Mouse (Mus musculus): ENCODE results near the gene B230217C12Rik. TPM values are rescaled to one million over a fixed set of nuclear protein-coding genes. Genes with fewer than 3 reads are reported as not detected.

The B230217C12Rik gene
- polyA plus RNA-seq, 1 experiment from 2014 or later = 5.5 TPM

DNA sequence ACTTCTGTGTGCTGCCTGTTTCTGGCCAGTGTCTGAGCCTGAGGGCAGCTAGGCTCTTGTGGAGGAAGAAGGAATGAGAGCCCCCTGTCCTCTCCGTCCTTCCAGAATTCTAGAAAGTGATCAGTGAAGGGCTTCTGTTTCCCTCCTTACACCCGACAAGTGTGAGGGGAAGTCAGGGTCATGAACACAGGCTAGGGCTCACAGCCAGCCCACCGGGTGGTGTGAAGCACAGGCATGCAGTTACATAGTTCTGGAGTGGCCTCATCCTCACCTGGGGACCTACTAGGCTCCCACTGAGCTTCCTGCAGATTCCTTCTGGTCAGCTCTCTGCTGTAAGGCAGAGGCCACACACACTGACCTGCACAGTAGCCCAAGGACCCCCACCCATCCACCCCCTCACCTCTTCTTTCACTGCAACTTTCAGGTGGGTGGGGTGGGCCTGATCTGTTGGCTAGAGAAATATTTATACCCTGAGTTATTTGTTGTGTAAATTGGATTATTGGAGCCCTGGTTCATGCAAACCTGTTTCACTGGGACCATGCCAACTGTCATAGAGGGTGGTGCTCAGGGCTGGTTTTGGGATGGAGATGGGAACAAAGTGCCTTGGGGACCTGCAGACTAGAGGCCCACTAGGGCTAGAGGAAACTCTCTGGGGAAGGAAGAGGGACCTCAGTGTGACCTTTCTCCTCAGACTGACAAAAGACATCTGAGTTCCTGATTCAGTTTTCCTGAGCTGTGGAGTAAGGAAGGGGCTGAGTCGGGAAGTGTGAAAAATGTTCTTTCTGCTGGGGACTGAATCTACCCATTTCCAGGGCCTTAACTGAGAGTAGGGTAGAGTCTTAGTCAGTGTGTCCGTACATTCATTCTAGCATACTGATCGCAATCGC is 31.1 kb upstream of the B230217C12Rik start:
- Histone ChIP-seq H3K4me3 (ENCODE audit: control insufficient read depth in 1 of 2, insufficient read depth in 1 of 2, low read depth in 1 of 2, low read length in 2 of 2) (no peak overlapping the region), H3K4me1 (ENCODE audit: control insufficient read depth in 2 of 2, insufficient read depth in 2 of 2, low read length in 2 of 2) (peaks cover 71 to 93% of the 10 kb centered on the region in 2 experiments), H3K36me3 (ENCODE audit: control insufficient read depth, insufficient read depth, low read length) (peaks cover 41% of the 10 kb centered on the region), H3K4me2 (ENCODE audit: low read length) (peak overlapping the region; percentile 3; the same call in 1 of the 2 replicates), H3K27me3 (ENCODE audit: control insufficient read depth, insufficient read depth, low read length) (no peaks in the 10 kb centered on the region), H3K9me3 (ENCODE audit: control insufficient read depth, low read length) (no peaks in the 10 kb centered on the region), H3K9ac (ENCODE audit: low read length) (peak overlapping the region; percentile 7), H3K27ac (replicated peaks in 1 of 2; ENCODE audit: control insufficient read depth in 1 of 2, insufficient read depth in 1 of 2, low read depth in 2 of 2, low read length in 2 of 2) (peak overlapping the region; percentile 47 to 69)
- ATAC-seq (ENCODE audit: insufficient number of reproducible peaks, insufficient read depth, low FRiP score, low read depth) = no peak
- WGBS = 47% methylated on average over 7 of the region's 7 CpGs

DNA sequence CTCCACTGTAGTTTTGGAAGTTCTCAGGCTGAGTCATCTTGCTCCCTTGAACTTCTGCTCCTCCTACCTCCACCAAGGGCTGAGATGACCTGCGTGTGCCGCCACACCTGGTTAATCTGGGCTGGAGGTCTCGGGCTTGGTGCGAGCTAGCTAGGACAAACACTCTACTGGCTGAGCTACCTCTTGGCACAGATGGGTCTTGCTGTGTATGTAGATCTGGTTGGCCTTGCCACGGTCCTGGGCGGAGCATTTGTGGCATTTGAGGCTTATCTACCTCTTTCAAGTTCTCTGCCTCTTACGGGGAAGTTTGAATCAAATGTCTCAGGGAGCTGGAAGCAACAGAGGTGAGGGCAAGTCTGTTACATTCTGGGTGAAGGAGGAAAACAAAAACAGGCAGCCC is 30.2 kb upstream of the B230217C12Rik start:
- no peaks in the 10 kb centered on the region for H3K27me3 ChIP-seq (ENCODE audit: control insufficient read depth, insufficient read depth, low read length)
- ATAC-seq (ENCODE audit: insufficient number of reproducible peaks, insufficient read depth, low FRiP score, low read depth) = no peak
- WGBS = 55% methylated on average over 7 of the region's 7 CpGs
- no peaks in the 10 kb centered on the region for H3K9me3 ChIP-seq (ENCODE audit: control insufficient read depth, low read length)
- H3K9ac ChIP-seq (ENCODE audit: low read length) = no peak overlapping the region
- peaks cover 49% of the 10 kb centered on the region for H3K36me3 ChIP-seq (ENCODE audit: control insufficient read depth, insufficient read depth, low read length)
- no peak overlapping the region for H3K4me2 ChIP-seq (ENCODE audit: low read length)
- peaks cover 66 to 90% of the 10 kb centered on the region in 2 experiments for H3K4me1 ChIP-seq (ENCODE audit: control insufficient read depth in 2 of 2, insufficient read depth in 2 of 2, low read length in 2 of 2)
- H3K4me3 ChIP-seq (ENCODE audit: control insufficient read depth in 1 of 2, insufficient read depth in 1 of 2, low read depth in 1 of 2, low read length in 2 of 2) = no peak overlapping the region
- H3K27ac ChIP-seq (replicated peaks in 1 of 2; ENCODE audit: control insufficient read depth in 1 of 2, insufficient read depth in 1 of 2, low read depth in 2 of 2, low read length in 2 of 2) = no peak overlapping the region

DNA sequence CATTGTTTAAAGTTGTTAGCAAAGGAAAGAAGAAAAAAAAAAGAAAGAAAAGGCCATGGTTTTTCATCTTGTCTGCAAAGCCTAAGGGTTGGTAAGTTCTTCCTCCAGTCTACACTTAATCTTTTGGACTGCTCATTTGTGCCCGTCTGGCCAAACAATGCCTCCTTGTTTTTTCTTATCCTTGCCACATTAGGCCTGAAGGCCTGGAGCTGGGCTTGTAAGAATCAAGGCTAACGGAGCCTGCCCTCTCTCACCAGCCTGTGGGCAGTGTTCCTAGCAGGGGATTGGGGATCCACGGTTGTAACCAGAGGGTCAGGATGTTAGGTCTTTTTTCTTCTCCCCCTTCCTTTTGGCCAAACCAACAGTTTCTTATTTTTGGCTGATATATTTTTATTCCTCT is 29.6 kb upstream of the B230217C12Rik start:
- ATAC-seq (ENCODE audit: insufficient number of reproducible peaks, insufficient read depth, low FRiP score, low read depth) = no peak
- Histone ChIP-seq H3K36me3 (ENCODE audit: control insufficient read depth, insufficient read depth, low read length) (peaks cover 56% of the 10 kb centered on the region), H3K4me3 (ENCODE audit: control insufficient read depth in 1 of 2, insufficient read depth in 1 of 2, low read depth in 1 of 2, low read length in 2 of 2) (no peak overlapping the region), H3K27me3 (ENCODE audit: control insufficient read depth, insufficient read depth, low read length) (no peaks in the 10 kb centered on the region), H3K27ac (replicated peaks in 1 of 2; ENCODE audit: control insufficient read depth in 1 of 2, insufficient read depth in 1 of 2, low read depth in 2 of 2, low read length in 2 of 2) (no peak overlapping the region), H3K9ac (ENCODE audit: low read length) (no peak overlapping the region), H3K9me3 (ENCODE audit: control insufficient read depth, low read length) (no peaks in the 10 kb centered on the region), H3K4me2 (ENCODE audit: low read length) (no peak overlapping the region), H3K4me1 (ENCODE audit: control insufficient read depth in 2 of 2, insufficient read depth in 2 of 2, low read length in 2 of 2) (peaks cover 66 to 90% of the 10 kb centered on the region in 2 experiments)
- WGBS = 64% methylated on average over 3 of the region's 3 CpGs

DNA sequence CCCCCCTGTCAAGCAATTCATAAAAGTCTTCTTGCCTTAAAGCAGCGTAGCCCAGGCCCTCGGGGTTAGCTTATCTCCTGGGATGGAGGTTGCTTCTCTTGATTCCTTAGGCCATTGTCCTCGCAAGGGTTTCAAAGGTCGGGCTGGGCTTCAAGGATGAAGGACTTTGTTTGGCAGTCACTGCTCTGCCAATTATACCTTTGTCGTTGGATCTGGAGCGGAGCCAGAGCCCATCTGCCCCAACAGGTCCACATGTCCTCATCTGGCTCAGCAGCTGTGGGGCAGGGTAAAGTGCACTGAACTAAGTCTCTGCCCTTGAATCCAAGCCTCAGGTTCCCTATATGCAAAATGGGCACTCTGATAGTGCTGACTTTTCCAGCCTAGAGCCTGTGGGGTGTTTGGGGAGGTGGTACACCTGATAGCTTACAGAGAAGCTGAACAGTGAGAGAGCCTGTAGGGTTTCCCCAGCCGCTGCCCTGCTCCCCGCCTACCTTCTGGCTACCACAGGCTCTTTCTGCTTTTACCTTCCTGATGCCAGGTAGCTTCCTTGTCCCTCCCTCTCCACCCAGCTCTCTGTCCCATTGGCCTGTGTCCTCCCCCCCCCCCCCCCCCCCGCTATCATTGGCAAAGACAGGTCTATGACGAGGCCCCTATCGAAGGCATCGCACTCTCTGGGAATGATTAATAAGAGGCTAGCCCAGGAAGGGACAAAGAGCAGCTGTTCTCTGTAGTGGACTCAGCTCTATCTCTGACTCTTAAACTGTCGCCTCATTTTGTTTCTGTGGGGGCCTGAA is 28.8 kb upstream of the B230217C12Rik start:
- H3K4me1 ChIP-seq (ENCODE audit: control insufficient read depth in 2 of 2, insufficient read depth in 2 of 2, low read length in 2 of 2) = peaks cover 62 to 90% of the 10 kb centered on the region in 2 experiments
- ATAC-seq (ENCODE audit: insufficient number of reproducible peaks, insufficient read depth, low FRiP score, low read depth) = no peak
- no peak overlapping the region for H3K4me3 ChIP-seq (ENCODE audit: control insufficient read depth in 1 of 2, insufficient read depth in 1 of 2, low read depth in 1 of 2, low read length in 2 of 2)
- 42% methylated on average over 12 of the region's 13 CpGs for WGBS
- no peak overlapping the region for H3K4me2 ChIP-seq (ENCODE audit: low read length)
- no peaks in the 10 kb centered on the region for H3K9me3 ChIP-seq (ENCODE audit: control insufficient read depth, low read length)
- peak overlapping the region; percentile 38; the same call in 1 of the 2 replicates for H3K9ac ChIP-seq (ENCODE audit: low read length)
- H3K27ac ChIP-seq (replicated peaks in 1 of 2; ENCODE audit: control insufficient read depth in 1 of 2, insufficient read depth in 1 of 2, low read depth in 2 of 2, low read length in 2 of 2) = no peak overlapping the region
- H3K36me3 ChIP-seq (ENCODE audit: control insufficient read depth, insufficient read depth, low read length) = peaks cover 62% of the 10 kb centered on the region
- no peaks in the 10 kb centered on the region for H3K27me3 ChIP-seq (ENCODE audit: control insufficient read depth, insufficient read depth, low read length)

DNA sequence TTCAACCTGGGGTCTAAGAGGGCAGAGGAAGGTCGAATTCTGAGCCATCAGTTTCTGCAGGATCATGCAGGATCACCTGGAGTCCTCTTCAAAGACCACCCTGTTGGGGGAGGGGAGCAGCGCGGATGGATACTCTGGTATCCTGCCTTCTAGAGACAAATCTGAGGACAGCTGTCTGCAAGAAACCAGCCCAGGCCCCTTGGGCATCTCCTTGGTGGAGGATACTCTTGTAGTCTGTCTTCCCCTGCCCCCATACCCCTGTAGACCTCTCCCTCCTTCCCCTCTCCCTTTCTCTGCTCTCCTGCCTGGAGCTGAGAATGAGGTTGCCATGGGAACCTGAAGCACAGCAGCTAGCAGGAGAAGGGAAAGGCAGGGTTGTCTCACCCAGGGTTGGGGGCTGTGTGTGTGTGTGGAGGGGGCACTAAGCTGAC is 28.1 kb upstream of the B230217C12Rik start:
- 45% methylated on average over 3 of the region's 3 CpGs for WGBS
- H3K4me3 ChIP-seq (ENCODE audit: control insufficient read depth in 1 of 2, insufficient read depth in 1 of 2, low read depth in 1 of 2, low read length in 2 of 2) = no peak overlapping the region
- no peaks in the 10 kb centered on the region for H3K9me3 ChIP-seq (ENCODE audit: control insufficient read depth, low read length)
- no peaks in the 10 kb centered on the region for H3K27me3 ChIP-seq (ENCODE audit: control insufficient read depth, insufficient read depth, low read length)
- no peak overlapping the region for H3K9ac ChIP-seq (ENCODE audit: low read length)
- no peak overlapping the region for H3K27ac ChIP-seq (replicated peaks in 1 of 2; ENCODE audit: control insufficient read depth in 1 of 2, insufficient read depth in 1 of 2, low read depth in 2 of 2, low read length in 2 of 2)
- no peak for ATAC-seq (ENCODE audit: insufficient number of reproducible peaks, insufficient read depth, low FRiP score, low read depth)
- H3K4me1 ChIP-seq (ENCODE audit: control insufficient read depth in 2 of 2, insufficient read depth in 2 of 2, low read length in 2 of 2) = peaks cover 66 to 91% of the 10 kb centered on the region in 2 experiments
- no peak overlapping the region for H3K4me2 ChIP-seq (ENCODE audit: low read length)
- peaks cover 58% of the 10 kb centered on the region for H3K36me3 ChIP-seq (ENCODE audit: control insufficient read depth, insufficient read depth, low read length)

DNA sequence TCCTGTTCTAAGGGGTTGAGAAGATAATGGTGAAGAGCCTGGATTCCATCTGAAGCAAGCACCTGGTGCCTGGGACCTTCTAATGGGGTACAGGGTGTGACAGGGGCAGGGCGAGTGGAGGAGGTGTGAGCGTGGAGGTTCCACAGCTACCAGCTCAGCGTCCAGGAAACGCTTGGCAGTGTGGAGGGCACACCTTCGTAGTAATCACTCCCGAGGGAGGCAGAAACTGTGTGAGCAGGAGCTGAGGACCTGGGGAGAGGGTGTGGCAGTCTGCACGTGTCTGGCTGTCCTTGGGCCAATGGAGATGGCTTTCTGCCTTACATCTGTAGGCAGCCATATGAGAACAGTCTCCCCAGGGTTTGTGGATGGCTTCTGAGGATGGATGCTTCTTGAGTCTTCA is 27.5 kb upstream of the B230217C12Rik start:
- Histone ChIP-seq H3K9ac (ENCODE audit: low read length) (peak overlapping the region; percentile 30), H3K4me3 (ENCODE audit: control insufficient read depth in 1 of 2, insufficient read depth in 1 of 2, low read depth in 1 of 2, low read length in 2 of 2) (no peak overlapping the region), H3K4me2 (ENCODE audit: low read length) (no peak overlapping the region), H3K27me3 (ENCODE audit: control insufficient read depth, insufficient read depth, low read length) (no peaks in the 10 kb centered on the region), H3K4me1 (ENCODE audit: control insufficient read depth in 2 of 2, insufficient read depth in 2 of 2, low read length in 2 of 2) (peaks cover 66 to 91% of the 10 kb centered on the region in 2 experiments), H3K27ac (replicated peaks in 1 of 2; ENCODE audit: control insufficient read depth in 1 of 2, insufficient read depth in 1 of 2, low read depth in 2 of 2, low read length in 2 of 2) (no peak overlapping the region), H3K9me3 (ENCODE audit: control insufficient read depth, low read length) (no peaks in the 10 kb centered on the region), H3K36me3 (ENCODE audit: control insufficient read depth, insufficient read depth, low read length) (peaks cover 58% of the 10 kb centered on the region)
- 43% methylated on average over 7 of the region's 7 CpGs for WGBS
- ATAC-seq (ENCODE audit: insufficient number of reproducible peaks, insufficient read depth, low FRiP score, low read depth) = no peak

DNA sequence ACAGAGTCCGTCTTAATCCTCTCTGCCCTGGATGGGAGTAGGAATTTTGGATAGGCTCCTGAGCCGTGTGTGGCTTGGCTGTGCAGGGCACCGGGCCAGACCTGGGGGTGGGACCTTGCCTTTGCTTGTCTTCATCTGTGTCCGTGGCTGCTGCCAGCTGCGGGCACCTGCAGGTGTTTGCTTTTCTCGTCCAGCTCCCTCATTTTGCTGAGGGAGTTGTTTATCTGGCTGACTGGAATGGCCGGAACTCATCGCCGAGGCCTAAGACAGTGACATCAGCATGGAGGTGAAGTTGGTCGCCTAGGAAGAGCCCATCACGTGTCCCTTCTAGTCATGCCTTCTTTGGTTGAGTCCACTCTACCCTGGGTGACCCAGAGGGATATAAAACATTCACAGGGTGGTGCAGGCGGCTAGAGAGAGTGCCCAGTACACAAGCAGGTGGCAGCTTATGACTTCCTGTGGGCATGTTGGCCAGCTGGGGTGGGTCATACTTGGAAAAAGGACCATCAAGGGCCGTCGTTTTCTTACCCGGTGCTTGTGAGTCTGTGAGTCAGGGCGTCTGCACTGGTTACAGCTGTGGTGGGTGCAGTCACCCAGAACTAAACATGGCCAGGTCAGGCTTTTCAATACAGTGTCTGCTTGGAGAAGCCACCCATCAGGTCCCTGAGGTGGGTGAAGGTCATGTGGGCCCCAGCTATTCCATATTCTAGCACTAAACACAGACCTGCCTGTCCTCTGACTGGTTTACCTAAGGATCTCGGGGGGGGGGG is 26.6 kb upstream of the B230217C12Rik start:
- Histone ChIP-seq H3K9ac (ENCODE audit: low read length) (no peak overlapping the region), H3K4me1 (ENCODE audit: control insufficient read depth in 2 of 2, insufficient read depth in 2 of 2, low read length in 2 of 2) (peaks cover 66 to 91% of the 10 kb centered on the region in 2 experiments), H3K9me3 (ENCODE audit: control insufficient read depth, low read length) (no peaks in the 10 kb centered on the region), H3K27ac (replicated peaks in 1 of 2; ENCODE audit: control insufficient read depth in 1 of 2, insufficient read depth in 1 of 2, low read depth in 2 of 2, low read length in 2 of 2) (no peak overlapping the region), H3K4me2 (ENCODE audit: low read length) (no peak overlapping the region), H3K4me3 (ENCODE audit: control insufficient read depth in 1 of 2, insufficient read depth in 1 of 2, low read depth in 1 of 2, low read length in 2 of 2) (no peak overlapping the region), H3K27me3 (ENCODE audit: control insufficient read depth, insufficient read depth, low read length) (no peaks in the 10 kb centered on the region), H3K36me3 (ENCODE audit: control insufficient read depth, insufficient read depth, low read length) (peaks cover 59% of the 10 kb centered on the region)
- ATAC-seq (ENCODE audit: insufficient number of reproducible peaks, insufficient read depth, low FRiP score, low read depth) = no peak
- WGBS = 82% methylated on average over 17 of the region's 17 CpGs
